Mouse (Mus musculus): ENCODE data around the gene Gm11172.
A peak's percentile ranks its signal among the peaks of the same experiment; 100 is the strongest.
"Not testable (repeated sequence)": the region's sequence is repeated elsewhere in the genome, so short reads cannot be mapped to it uniquely, and the experiment has no call there.

Gm11172 gene

DNA sequence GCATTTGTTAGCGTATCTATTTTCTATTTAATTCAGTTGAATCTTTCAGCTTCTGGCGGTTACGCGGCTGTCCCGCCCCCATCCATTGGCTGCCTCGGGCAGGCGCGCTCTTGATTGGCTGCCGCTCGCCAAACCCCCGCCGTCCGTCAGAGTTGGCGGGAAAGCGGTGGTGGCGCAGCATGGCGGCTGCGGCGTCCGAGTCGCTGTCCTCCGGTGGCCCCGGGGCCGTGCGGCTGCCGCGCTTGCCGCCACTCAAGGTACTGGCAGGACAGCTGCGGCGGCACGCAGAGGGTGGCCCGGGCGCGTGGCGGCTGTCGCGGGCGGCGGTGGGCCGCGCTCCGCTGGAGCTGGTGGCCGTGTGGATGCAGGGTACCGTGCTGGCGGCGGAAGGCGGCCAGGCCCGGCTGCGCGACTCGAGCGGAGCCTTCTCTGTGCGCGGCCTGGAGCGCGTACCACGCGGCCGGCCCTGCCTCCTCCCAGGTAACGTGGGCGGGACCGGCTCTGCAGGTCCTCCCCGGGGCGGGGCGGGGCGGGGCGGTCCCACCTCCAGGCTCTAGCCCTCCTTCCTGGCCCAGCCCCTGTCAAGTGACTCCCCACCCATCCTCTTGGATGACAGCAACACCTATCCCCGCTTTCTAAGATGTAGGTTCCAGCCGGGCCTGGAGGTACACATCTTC lies 22.3 kb downstream of the Gm11172 start, which contains the start of gene Rmi2:
Rmi2 (plus strand) TSS at position 149 of the 677 bp plus-strand sequence.
- DNase-seq: peak; percentile 87

DNA sequence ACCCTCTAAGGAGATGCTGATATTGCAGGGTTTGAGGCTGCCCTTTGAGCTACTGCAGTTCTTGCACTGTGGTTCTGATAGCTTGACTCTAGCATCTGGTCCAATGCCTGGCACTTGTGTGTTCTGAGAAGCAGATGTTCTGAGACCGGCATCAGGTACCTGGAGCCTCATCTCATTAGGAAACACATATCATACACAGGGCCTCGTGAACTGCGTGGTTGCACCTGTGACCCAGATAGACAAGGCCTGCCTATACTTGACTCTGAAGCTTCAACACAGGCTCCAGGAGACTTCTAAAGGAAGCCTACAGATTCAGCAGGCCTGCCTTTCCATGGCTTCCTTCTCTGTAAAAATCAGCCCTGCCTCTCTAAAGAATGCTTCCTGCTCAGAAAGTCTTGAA lies 23.7 kb downstream of the Gm11172 start:
- no peak for DNase-seq

DNA sequence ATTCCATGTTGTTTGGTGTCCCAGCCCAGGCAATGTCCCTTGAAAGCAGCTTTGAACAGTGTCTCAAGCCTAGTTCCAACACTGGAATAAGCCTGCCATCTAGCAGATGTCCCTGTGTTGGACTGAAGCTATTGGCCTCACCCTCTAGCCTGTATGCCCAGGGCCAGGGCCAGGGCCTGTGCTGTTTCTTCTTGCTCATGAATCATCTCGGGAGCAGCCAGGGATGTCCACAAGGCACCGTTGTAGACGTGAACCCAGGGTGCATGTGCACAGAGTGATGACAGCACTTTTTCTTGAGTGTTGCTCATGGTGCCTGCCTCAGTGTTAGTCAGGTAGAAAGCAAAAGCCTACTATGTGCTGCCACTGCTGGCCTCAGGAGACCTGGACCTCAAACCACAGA lies 24.5 kb downstream of the Gm11172 start:
- no peak for DNase-seq

DNA sequence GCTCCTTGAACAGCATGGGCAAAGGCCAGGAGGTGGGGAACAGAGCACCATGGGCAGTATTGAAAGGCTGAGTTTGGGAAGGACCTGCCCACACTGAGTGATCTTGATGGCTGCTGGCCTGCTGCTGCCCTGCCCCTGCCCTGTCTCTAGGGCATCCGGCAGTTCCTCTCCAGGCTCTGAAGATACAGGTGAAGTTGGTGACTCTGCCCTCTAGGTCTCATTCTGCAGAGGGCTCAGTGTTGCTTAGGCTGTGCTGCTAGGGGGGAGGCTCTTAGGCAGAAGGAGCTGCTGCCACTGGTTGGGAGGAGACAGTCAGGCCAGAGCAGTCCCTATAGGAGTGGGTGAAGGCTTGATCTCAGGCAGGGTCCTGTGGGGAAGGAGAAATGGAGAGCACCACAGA lies 25.2 kb downstream of the Gm11172 start:
- DNase-seq: no peak

DNA sequence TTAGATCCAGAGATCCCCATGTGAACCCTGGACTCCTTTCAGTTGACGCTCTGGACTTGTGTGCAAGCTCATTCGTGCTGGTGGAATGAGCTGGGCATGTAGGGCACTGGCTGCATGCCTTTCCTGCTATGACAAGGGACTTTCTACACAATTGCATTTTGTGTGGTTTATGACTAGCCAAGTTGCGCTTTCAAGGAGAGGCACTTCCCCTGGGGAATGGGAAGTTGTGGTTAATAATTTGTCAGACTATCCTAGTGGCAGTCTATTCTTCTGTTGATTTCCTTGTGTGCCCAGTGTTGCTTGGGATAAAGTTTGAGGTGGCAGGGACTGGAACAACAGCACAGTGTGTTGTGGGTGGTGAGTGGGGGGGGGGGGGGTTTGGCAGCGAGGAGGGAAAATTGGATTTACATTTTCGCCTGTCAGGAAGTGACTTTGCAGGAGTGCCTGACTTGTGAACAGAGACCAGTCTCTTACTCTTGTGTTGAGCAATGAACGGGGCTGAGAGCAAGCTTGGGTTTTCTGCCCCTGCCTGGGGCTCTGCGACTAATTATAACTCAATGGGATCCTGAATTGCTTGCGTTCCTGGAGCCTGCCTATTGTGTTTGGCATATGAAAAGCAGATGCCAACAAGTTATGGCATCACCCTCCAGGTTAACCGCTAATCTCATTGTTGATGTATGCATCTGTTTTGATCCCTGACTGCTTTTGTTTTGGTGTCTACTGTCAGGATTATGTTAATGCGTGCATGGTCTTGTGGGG lies 26.0 kb downstream of the Gm11172 start:
- peak; percentile 32 for DNase-seq

DNA sequence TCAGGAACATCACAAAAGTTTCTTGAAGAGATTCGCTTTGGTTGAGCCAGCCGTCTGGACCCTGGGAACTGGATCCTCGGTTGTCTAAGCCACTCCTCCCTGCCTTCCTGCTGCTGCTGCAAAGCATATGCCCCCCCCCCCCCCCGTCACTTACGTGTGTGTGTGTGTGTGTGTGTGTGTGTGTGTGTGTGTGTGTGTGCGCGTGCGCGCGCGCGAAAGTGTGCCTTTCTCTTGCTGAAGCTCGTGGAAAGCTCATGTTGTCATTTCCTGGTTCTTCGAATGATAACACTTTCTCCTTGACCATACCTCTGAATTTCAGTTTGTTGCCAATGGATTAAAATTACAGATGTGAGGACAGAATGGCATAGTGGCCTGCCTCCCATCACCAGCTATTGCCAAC lies 27.3 kb downstream of the Gm11172 start:
- no peak for DNase-seq

DNA sequence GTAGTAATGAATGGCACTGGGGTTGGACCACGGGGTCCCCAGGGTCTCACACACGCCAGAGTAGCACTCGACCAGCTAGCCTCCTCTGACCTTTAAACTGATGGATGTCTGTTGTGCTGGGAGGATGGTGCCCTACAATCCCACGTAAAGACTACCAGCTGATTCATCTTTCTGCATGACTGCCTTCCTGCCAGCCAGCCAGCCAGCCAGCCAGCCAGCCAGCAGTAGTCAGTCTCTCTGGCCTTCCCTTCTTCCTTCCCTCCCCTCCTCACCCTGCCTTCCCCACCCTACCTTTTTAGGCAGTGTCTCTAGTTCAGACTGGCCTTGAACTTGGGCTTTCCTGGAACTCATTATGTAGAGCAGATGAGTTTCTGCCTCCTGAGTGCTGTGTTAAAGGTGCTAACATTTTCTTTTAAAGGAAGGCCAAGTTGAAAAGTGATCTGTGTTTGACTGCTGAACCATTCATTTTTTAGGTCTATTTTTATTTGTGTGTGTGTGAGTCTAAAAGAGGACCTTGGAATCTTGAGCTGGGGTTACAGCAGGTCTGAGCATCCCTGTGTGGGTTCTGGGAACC lies 29.7 kb downstream of the Gm11172 start:
- DNase-seq: peak; percentile 44

DNA sequence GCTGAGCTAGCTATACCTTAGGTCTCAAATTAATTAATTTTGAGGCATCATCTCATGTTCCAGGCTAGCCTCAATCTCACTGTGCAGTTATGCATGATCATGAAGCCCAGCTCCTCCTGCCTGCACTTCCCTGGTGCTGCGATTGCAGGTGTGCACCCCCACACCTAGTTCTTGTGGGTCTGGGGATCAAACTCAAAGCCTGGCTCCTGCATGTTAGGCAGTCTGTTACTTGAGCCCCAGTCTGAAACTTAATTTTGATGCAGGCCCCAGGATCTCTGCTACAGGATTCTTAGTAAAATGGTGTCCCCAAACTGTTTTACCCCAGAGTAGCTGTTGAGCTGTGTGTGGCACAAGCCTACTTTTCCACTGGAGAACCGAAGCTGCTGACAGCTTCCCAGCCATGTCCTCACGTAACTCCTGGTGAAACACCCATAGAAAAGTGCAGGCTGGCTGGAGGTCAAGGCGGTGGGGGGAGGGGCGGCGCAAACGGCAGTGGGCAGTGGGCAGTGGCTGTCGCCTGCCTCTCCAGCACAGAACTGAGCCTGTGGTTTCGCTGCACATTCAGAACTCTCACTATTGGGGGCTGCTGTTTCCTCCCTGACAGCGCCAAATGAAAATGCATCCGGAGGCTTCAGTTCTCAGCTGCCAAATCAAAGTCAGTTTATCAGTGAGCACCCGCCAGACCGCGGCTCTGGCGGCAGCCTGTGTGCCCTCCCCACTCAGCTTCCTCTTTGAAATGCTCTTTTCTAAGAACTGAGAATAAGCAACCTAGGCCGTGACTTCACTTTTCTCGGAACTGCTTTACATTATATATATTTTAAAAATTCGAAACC lies 31.0 kb downstream of the Gm11172 start:
- DNase-seq: peak; percentile 41

DNA sequence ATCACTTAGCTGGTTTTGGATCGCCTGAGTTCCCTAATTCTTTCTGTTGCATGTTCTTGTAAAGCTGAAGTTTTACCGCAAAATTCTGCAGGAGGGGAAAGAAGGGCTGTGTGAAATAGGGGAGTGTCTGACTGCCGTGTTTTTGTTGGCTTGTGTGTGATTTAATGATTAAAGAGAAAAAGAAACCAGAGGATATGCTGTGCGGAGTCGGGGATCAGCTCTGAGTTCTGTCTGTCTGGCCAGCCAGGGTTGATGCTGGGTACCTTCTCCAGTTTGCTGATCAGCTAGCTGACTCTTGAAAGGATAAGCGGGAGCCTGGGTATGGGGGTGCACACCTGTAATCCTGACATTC lies 31.6 kb downstream of the Gm11172 start:
- DNase-seq: no peak

DNA sequence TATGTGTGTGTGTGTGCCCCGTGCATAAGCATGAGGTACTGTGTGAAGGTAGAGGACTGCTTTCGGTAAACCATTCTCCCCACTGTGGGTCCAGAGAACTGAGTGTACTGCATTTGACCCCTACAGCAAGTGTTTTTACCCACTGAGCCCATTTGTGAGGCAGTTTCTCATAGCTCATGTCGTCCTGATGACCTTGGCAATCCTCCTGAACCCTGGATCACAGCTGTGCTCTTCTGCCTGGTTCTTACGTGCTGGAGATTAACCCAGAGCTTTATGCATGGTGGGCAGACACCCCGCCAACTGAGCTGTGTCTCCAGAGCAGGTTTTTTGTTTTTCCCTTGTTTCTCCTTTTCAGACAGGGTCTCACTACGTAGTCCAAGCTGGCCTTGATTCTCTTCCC lies 33.2 kb downstream of the Gm11172 start:
- no peak for DNase-seq

DNA sequence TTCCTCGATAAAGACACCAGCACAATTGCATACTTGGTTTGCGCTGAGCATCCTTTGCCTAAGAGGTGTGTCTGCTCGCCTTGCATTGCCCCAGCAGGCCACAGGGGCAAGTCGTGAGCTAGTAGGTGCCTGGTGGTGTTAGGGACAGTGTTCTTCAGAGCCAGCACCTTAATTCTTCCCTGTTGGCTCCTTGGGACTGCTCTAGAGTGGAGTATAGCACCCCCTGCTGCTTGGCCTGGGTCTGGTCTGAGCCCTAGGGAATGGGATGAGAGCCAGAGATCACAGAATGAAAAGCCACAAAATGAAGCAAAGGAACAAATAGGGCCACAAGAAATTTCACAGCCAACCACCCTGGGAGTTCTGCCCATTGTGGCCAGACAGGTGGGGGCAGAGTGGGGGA lies 33.8 kb downstream of the Gm11172 start:
- DNase-seq: peak; percentile 76

DNA sequence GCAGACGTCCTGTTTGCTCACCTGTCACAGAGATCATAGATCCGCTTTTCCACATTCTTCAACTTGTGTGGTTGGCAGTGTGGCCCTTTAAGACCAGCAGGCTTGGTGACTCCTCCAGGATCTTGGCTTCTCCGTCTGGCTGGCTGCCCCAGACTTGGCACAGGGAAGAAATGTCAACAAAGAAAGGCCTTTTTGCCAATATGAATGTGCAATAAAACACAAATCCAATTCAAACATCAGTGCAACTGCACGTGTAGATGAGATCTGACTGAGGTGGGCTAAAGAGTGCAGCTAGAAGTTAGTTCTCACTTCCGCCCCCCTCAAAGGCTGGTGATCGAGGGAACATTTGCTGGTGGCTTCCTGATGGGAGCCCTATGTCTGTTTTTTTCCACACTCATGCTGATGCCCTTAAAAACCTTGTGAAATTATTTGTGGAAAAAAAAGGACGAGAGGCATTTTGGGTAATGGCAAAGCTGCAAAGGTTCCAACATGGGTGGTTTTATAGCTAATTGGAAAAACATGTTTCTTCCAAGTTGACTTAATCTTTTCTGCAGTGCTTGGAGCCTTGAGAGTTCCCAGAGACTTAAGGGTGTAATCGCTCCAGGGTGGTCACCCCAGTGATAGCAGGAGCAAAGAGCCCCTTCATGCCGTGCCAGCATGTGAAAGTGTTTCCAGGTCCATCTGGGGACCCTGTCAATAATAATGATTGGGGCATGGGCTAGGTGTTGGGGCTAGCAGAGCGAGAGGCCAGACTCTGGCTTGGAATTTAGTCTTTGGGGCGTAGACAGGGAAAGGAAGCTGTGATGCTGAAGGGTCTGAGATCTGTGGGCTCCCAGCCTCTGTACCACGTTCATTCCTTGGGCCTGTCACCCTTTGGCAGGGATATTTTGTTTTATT lies 37.5 kb downstream of the Gm11172 start:
- DNase-seq: peak; percentile 77

DNA sequence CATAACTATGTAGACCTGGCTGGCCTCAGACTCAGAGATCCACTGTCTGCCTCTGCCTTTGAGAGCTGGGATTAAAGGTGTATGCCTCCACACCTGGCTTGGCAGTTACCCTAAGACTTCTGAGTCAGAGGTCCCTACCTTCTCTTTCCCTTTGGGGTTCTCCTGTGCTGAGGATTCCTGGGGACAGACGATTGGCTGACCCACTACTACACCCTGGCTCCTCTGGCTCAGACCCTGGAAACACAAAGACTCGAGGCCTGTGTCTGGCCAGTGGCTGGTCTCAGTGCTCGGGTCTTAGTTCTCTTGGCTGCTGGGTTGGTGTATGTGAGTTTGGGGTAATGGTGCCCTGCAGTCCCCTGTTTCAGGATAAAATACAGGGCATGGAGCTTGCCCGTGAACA lies 38.2 kb downstream of the Gm11172 start:
- no peak for DNase-seq

DNA sequence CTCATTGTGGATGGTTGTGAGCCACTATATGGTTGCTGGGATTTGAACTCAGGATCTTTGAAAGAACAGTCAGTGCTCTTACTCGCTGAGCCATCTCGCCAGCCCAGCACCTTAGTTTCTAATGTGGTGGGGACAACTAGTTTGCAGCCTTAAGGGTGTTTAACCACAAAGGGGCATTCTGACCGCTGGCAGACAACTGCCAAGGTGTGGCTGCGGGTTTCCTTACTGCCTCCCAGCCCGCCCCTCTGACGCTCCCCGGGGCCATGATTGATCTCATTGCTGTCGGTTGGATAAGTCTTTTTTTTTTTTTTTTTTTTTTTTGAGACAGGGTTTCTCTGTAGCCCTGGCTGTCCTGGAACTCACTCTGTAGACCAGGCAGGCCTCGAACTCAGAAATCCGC lies 39.5 kb downstream of the Gm11172 start:
- not testable (repeated sequence) for DNase-seq

DNA sequence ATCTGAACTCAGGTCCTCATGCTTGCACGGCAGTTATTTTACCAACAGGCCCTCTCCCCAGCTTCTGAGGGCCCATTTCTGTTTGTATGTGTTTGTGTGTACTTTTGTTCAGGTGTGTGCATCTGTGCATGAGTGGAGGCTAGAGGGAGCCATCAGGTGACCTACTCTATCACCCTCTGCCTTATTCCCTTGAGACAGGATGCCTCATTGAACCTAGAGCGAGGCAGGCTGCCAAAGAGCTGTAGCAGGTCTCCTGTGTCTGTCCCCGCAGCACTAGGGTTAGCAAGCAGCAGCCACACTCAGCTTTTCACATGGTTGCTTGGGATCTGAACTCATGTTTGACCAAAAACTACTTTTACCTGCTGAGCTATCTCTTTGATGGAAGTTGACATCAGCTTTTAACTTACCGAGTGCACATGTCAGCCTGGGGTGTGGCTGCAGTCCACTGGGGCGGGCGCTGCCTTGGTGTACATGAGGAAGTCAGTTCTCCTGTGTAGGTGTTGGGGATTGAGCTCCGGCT lies 47.1 kb downstream of the Gm11172 start:
- no peak for DNase-seq

DNA sequence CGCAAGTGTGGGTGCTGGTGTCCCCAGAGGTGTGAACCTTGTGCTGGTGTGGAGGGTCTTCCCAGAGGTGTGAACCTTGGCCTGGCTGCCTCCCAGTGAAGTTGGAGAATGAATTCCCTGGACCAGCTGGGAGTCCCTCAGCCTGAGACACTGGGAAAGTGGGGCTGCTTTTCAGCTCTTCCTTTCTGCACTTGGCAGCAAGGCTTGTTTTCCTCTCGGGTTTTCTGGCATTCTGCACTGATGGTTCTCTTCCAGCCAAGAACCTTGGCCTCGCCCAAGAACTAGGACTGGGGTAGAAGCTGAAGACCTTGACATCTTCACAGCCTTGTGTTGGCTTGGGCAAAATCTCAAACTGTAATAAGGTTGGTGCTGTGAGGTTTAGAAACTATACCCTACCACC lies 48.7 kb downstream of the Gm11172 start:
- DNase-seq: no peak

Measured in kidney, adult 18-20 months (tissue).